Mouse (Mus musculus): Measurements from ENCODE around the gene Mcur1. TPM values are rescaled to one million over a fixed set of nuclear protein-coding genes. Genes with fewer than 3 reads are reported as not detected.

Mcur1 gene
- polyA plus RNA-seq, 1 experiment = 9.2 TPM

DNA sequence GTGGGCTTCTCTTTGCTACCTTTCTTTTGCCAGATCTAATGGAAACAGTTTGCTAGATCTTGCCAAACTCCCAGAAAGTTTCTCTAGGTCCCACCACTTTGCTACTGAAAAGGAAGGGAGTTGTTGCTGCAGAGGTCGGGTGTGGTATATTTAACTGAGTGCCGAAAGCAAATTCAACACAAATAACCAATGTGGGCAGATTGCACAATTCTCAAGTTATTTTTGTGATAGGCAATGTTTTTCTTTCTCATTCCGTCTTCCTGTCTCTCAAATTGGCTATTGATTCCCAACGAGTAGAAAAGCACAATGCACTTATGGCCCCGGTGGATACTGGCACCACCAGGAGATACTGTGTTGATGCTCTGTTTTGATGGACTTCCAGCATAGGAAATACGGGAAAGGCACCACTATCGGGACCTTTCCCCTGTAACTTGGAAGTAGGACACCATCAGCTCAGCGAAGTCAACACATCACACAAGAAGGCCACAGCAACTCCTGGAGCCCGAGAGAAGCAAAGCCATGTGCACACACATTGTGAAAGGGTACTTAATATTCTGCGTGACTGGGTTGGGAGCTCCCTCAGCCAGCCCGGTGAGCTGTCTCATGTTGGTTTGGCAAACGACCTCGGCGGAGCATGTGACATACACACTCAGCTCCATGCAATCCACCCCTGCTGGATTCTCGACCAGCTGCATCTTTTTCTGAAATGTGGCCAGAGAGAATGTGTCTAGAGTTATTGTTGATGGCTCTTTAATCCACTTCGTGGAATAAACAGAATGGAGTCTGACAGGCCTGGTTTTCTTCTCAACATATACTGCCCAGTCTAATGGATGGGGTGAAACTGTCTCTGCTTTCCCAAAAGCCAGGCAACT is 35.3 kb downstream of the Mcur1 start:
- no peak for TF ChIP-seq CTCF (IDR thresholded peaks at IDR 0.05; ENCODE audit: borderline replicate concordance, extremely low read depth, insufficient read depth, insufficient read length)
- TF ChIP-seq POLR2A (IDR thresholded peaks at IDR 0.05; ENCODE audit: borderline replicate concordance, extremely low read depth, insufficient read depth, insufficient read length, poor library complexity, severe bottlenecking) = no peak
- peak; percentile 84 for DNase-seq (ENCODE audit: low read depth)

- DNase-seq (ENCODE audit: low read depth) = peak; percentile 32
- TF ChIP-seq POLR2A (IDR thresholded peaks at IDR 0.05; ENCODE audit: borderline replicate concordance, extremely low read depth, insufficient read depth, insufficient read length, poor library complexity, severe bottlenecking) (no peak), CTCF (IDR thresholded peaks at IDR 0.05; ENCODE audit: borderline replicate concordance, extremely low read depth, insufficient read depth, insufficient read length) (no peak)
Observed at GRCm38 (mm10) chr13:43523906-43524480, 36.0 kb downstream of the Mcur1 start.

- TF ChIP-seq CTCF (IDR thresholded peaks at IDR 0.05; ENCODE audit: borderline replicate concordance, extremely low read depth, insufficient read depth, insufficient read length) (no peak), POLR2A (IDR thresholded peaks at IDR 0.05; ENCODE audit: borderline replicate concordance, extremely low read depth, insufficient read depth, insufficient read length, poor library complexity, severe bottlenecking) (no peak)
- DNase-seq (ENCODE audit: low read depth) = no peak
Observed at GRCm38 (mm10) chr13:43521940-43522339, 38.1 kb downstream of the Mcur1 start.

- TF ChIP-seq CTCF (IDR thresholded peaks at IDR 0.05; ENCODE audit: borderline replicate concordance, extremely low read depth, insufficient read depth, insufficient read length) (no peak), POLR2A (IDR thresholded peaks at IDR 0.05; ENCODE audit: borderline replicate concordance, extremely low read depth, insufficient read depth, insufficient read length, poor library complexity, severe bottlenecking) (no peak)
Observed at GRCm38 (mm10) chr13:43519251-43519650, 40.7 kb downstream of the Mcur1 start.

GRCm38 (mm10) chr13:43517371-43517770 is 42.6 kb downstream of the Mcur1 start:
- TF ChIP-seq POLR2A (IDR thresholded peaks at IDR 0.05; ENCODE audit: borderline replicate concordance, extremely low read depth, insufficient read depth, insufficient read length, poor library complexity, severe bottlenecking) (no peak), CTCF (IDR thresholded peaks at IDR 0.05; ENCODE audit: borderline replicate concordance, extremely low read depth, insufficient read depth, insufficient read length) (no peak)
- peak; percentile 40 for DNase-seq (ENCODE audit: low read depth)

More at GRCm38 (mm10) chr13:43519251-43519650, 40.7 kb downstream of the Mcur1 start:
- DNase-seq (ENCODE audit: low read depth) = no peak

- DNase-seq (ENCODE audit: low read depth) = peak; percentile 52
- TF ChIP-seq POLR2A (IDR thresholded peaks at IDR 0.05; ENCODE audit: borderline replicate concordance, extremely low read depth, insufficient read depth, insufficient read length, poor library complexity, severe bottlenecking) (no peak), CTCF (IDR thresholded peaks at IDR 0.05; ENCODE audit: borderline replicate concordance, extremely low read depth, insufficient read depth, insufficient read length) (no peak)
Observed at GRCm38 (mm10) chr13:43516931-43517330, 43.1 kb downstream of the Mcur1 start.

DNA sequence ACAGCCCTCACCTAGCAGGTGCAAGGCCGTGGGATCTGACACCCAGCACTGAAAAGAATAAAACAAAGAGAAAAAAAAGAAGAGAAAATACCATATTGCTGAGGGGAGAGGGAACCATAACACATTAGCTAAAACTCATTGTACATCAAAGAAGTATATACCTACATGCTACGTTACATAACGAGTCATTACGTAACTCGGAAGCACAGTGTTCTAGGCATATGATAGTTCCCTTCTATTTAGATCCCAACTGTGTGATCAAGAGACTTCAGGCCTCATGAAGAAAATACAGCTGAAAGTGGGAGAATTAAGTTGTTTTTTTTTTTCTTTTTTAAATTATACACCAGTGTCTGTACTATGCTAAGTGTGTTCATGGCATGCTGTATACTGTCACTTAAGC is 43.9 kb downstream of the Mcur1 start:
- TF ChIP-seq POLR2A (IDR thresholded peaks at IDR 0.05; ENCODE audit: borderline replicate concordance, extremely low read depth, insufficient read depth, insufficient read length, poor library complexity, severe bottlenecking) (no peak), CTCF (IDR thresholded peaks at IDR 0.05; ENCODE audit: borderline replicate concordance, extremely low read depth, insufficient read depth, insufficient read length) (no peak)
- no peak for DNase-seq (ENCODE audit: low read depth)

GRCm38 (mm10) chr13:43514950-43515358 is 45.0 kb downstream of the Mcur1 start:
- TF ChIP-seq POLR2A (IDR thresholded peaks at IDR 0.05; ENCODE audit: borderline replicate concordance, extremely low read depth, insufficient read depth, insufficient read length, poor library complexity, severe bottlenecking) = no peak
- no peak for TF ChIP-seq CTCF (IDR thresholded peaks at IDR 0.05; ENCODE audit: borderline replicate concordance, extremely low read depth, insufficient read depth, insufficient read length)

DNA sequence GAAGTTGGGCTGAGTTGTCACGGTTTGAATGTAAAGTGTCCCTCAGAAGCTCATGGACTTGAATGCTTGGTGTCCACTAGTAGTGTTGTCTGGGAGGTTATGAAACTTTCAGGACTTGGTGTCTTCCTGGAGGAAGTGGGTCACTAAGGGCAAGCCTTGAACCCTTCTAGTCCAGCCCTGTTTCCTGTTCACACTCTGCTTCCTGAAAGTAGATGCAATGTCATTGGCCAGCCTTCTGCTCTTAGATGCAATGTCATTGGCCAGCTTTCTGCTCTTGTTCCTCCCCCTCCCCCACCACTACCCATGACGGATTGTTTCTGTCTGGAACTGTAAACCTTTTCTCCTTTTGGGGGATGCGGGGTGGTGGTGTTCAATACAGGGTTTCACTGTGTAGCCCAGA is 47.3 kb downstream of the Mcur1 start:
- no peak for DNase-seq (ENCODE audit: low read depth)
- TF ChIP-seq POLR2A (IDR thresholded peaks at IDR 0.05; ENCODE audit: borderline replicate concordance, extremely low read depth, insufficient read depth, insufficient read length, poor library complexity, severe bottlenecking) (no peak), CTCF (IDR thresholded peaks at IDR 0.05; ENCODE audit: borderline replicate concordance, extremely low read depth, insufficient read depth, insufficient read length) (no peak)

More at GRCm38 (mm10) chr13:43514950-43515358, 45.0 kb downstream of the Mcur1 start:
- DNase-seq (ENCODE audit: low read depth) = no peak

DNA sequence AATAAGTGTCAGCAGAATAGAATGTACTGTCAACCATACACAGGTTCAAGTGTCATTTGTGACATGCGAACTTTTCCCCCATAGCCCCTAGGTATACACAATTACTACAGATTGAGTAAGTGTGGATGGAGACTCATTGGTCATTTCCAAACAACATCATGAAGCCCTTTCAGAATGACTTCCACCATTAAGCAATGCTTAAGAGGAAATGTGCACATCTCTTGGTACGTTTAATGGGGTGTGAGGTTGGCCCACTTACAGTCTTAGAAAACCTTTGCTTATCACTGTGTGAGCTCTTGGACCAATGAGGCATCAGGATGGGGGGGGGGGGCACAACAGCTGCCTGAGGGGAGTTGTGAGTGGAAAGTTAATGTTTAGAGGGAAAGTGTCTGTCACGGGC is 54.2 kb downstream of the Mcur1 start:
- DNase-seq (ENCODE audit: low read depth) = no peak
- TF ChIP-seq POLR2A (IDR thresholded peaks at IDR 0.05; ENCODE audit: borderline replicate concordance, extremely low read depth, insufficient read depth, insufficient read length, poor library complexity, severe bottlenecking) (no peak), CTCF (IDR thresholded peaks at IDR 0.05; ENCODE audit: borderline replicate concordance, extremely low read depth, insufficient read depth, insufficient read length) (no peak)

DNA sequence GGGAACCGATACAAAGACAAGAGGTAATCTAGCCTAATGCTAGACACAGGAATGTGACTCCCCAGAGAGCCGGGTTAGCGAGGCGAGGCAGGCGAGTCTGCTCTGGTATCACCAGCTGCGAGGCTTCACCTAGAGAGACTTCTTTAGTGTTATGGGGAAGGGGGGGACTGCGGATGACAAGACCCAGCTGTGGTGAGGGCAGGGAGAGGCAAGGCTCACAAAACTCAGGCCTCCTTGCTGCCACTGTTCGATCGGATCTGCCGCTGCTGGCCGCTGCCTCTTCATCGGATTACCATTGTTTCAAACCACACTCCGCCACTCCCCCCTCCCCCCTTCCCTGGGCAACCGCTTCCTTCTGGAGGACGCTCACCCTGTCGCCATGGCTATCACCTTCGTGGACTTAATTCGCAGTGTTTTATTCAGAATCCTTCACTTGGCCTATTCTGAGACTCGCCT is 56.6 kb downstream of the Mcur1 start:
- DNase-seq (ENCODE audit: low read depth) = peak; percentile 78
- no peak for TF ChIP-seq CTCF (IDR thresholded peaks at IDR 0.05; ENCODE audit: borderline replicate concordance, extremely low read depth, insufficient read depth, insufficient read length)
- TF ChIP-seq POLR2A (IDR thresholded peaks at IDR 0.05; ENCODE audit: borderline replicate concordance, extremely low read depth, insufficient read depth, insufficient read length, poor library complexity, severe bottlenecking) = no peak
